Mouse (Mus musculus) spleen, adult 18-20 months (tissue): ENCODE data around the gene Gstm2.

Source experiments
- DNase-seq, 2 experiments: peaks; one replicate each; pipeline ENCODE4 v3.0.0; 2022; ENCODE audit warnings: mixed read lengths in 2 of 2

Gstm2 gene

GRCm38 (mm10) chr3:107940524-107940923, 45.7 kb downstream of the Gstm2 start:
- no peak for DNase-seq

GRCm38 (mm10) chr3:107939830-107940229, 46.4 kb downstream of the Gstm2 start:
- DNase-seq, result no peak

- DNase-seq, result peak in 1 of 2 experiments; percentile 24
Observed at GRCm38 (mm10) chr3:107939403-107939802, 46.9 kb downstream of the Gstm2 start.

- no peak for DNase-seq
Observed at GRCm38 (mm10) chr3:107935888-107936287, 50.4 kb downstream of the Gstm2 start.

- DNase-seq, result no peak
Observed at GRCm38 (mm10) chr3:107935268-107935667, 51.0 kb downstream of the Gstm2 start.

GRCm38 (mm10) chr3:107932128-107932527, 54.1 kb downstream of the Gstm2 start:
- no peak for DNase-seq
